Mouse (Mus musculus) ES-E14 (cell line): ENCODE measurements around the gene Nfkb2.

Experiments used
- CHD2 ChIP-seq: IDR thresholded peaks from 2 replicates; pipeline ENCODE4 v1.6.1; 2014; ENCODE audit warnings: mild to moderate bottlenecking, low read depth, low read length, inconsistent platforms
- ZC3H11A ChIP-seq: IDR thresholded peaks from 2 replicates; pipeline ENCODE4 v1.6.1; 2012; ENCODE audit warnings: low read depth, mild to moderate bottlenecking, inconsistent platforms, low read length, borderline replicate concordance
- ZNF384 ChIP-seq: IDR thresholded peaks from 2 replicates; pipeline ENCODE4 v1.6.1; 2012; ENCODE audit warnings: low read depth, low read length, inconsistent platforms

- TF ChIP-seq CHD2 (no peak), ZNF384 (no peak), ZC3H11A (no peak)
Observed at GRCm38 (mm10) chr19:46282081-46282849, 21.9 kb upstream of the Nfkb2 start.
